Mouse (Mus musculus): ENCODE data around the gene Mcf2l.

Gene Mcf2l

GRCm38 (mm10) chr8:12994468-12994867, 120.9 kb downstream of the Mcf2l start:
- DNase-seq (ENCODE audit: low spot score) = no peak

GRCm38 (mm10) chr8:12995481-12995880, 121.9 kb downstream of the Mcf2l start:
- DNase-seq (ENCODE audit: low spot score) = no peak

- DNase-seq (ENCODE audit: low spot score) = no peak
Observed at GRCm38 (mm10) chr8:12996831-12997275, 123.2 kb downstream of the Mcf2l start.

GRCm38 (mm10) chr8:12998331-12998730, 124.7 kb downstream of the Mcf2l start:
- DNase-seq (ENCODE audit: low spot score) = no peak

GRCm38 (mm10) chr8:12999793-13000192, 126.2 kb downstream of the Mcf2l start:
- no peak for DNase-seq (ENCODE audit: low spot score)

- DNase-seq (ENCODE audit: low spot score) = no peak
Observed at GRCm38 (mm10) chr8:13007458-13007857, 133.9 kb downstream of the Mcf2l start.

- no peak for DNase-seq (ENCODE audit: low spot score)
Observed at GRCm38 (mm10) chr8:13010313-13010712, 136.7 kb downstream of the Mcf2l start.

GRCm38 (mm10) chr8:13019560-13019959, 146.0 kb downstream of the Mcf2l start:
- no peak for DNase-seq (ENCODE audit: low spot score)

DNA sequence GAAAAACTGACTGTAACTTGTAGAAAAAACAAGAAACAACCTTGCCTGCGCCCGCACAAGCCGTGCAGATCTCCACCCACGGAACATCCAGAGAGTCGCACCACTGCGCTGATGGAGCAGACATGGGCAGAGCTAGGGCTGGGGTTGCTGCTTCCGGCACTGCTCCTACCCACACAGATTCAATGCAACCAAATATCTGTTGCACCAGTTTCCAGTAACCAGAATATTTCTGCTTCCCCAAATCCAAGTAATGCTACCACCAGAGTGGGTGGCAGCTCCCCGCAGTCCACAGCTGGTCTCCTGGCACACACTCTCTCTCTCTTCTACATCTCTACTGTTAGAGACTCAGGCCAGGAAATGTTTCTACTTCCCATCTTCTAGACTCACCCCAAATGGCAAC, 148.2 kb downstream of the Mcf2l start:
- DNase-seq (ENCODE audit: low spot score) = peak; percentile 31

DNA sequence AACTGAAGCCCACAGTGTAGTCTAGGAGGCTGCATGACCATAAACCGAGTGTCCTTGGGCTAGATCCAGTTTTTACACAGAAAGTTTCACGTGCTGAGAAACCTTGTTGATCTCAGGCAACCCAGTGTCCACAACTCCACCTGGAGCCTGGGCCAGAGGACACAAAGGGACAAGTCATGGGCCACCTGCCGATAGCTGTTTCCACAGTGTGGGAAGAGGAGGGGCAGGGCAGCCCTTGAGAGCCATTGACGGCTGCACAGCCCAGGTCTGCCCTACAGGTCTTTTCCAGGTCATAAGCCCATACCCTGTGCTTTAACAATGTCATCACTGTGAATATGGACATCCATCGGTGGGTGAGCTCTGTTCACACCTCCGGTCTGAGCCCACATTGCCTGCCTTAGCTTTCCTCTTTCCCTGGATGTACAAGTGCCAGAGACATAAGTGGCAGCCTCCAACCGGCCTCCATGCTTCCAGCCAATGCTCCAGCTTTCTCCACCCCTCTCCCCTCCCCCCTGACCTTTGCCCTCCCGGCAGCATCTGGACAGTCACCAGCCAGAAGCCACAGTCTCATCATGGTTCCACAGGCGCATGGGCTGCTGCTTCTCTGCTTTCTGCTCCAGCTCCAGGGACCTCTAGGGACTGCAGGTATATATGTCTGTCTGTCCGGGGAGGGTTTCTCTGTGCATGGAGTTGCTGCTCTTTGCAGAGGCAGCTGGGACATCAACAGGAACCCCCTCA, 152.1 kb downstream of the Mcf2l start, which contains the start of gene F7:
Gene F7 (plus strand): TSS at position 548 of the 738 bp plus-strand sequence.
- no peak for DNase-seq (ENCODE audit: low spot score)

- no peak for DNase-seq (ENCODE audit: low spot score)
Observed at GRCm38 (mm10) chr8:13027615-13028014, 154.0 kb downstream of the Mcf2l start.

DNA sequence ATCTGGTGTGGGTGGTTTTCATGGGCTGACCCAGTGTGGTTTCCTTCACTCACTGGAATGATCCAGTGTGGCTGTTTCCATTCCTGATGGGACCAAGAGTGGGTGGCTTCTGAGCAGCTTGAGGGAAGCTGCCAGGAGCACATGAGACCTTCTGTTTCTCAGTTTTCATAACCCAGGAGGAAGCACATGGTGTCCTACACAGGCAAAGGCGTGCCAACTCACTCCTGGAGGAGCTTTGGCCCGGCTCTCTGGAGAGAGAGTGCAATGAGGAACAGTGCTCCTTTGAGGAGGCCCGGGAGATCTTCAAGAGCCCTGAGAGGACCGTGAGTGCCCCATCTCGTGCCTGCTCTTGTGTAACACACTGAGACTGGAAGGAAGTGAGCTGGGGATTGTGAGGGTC, 154.9 kb downstream of the Mcf2l start:
- DNase-seq (ENCODE audit: low spot score) = peak; percentile 49

- peak; percentile 35 for DNase-seq (ENCODE audit: low spot score)
Observed at GRCm38 (mm10) chr8:13036346-13036812, 162.8 kb downstream of the Mcf2l start.

- DNase-seq (ENCODE audit: low spot score) = no peak
Observed at GRCm38 (mm10) chr8:13037015-13037414, 163.4 kb downstream of the Mcf2l start, which contains the start of gene F10. Gene F10, plus strand, starts transcription at chr8:13037308.

DNA sequence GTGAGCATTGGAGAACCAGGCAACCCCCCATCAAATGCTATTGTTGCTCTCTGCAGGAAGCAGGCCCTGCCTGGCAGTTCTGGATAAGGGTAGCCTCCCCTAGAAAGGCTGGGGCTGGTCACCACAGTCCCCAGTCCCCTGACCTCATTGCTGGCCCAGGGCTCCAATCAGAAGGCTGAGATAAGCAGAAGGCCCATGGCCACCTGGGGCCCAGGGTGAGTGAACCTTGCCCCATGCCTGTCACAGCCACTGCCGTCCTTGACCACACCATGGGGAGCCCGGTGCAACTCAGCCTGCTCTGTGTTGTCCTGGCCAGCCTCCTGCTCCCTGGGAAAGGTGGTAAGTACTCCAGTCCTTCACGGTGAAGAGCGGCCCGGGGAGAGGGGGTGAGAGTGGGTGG, 164.0 kb downstream of the Mcf2l start:
- no peak for DNase-seq (ENCODE audit: low spot score)

- DNase-seq (ENCODE audit: low spot score) = no peak
Observed at GRCm38 (mm10) chr8:13039054-13039453, 165.4 kb downstream of the Mcf2l start.

DNA sequence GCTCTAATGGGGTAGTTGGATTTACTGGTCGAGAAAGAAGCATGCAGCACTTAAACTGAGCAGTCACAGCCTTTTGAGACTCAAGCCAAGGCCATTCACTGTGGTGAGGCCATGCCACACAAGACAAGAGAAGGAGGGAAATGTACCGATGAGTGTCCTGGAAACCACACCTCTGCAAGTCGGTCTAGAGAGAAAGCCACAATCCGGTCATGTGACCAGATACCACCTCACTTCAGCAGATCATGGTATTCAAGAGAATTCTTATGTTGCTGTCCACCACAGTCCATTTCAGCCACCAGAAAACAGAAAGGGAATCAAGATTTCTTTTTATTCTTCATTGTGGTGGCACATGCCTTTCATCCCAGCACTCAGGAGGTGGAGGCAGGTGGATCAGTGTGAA, 167.9 kb downstream of the Mcf2l start:
- no peak for DNase-seq (ENCODE audit: low spot score)

DNA sequence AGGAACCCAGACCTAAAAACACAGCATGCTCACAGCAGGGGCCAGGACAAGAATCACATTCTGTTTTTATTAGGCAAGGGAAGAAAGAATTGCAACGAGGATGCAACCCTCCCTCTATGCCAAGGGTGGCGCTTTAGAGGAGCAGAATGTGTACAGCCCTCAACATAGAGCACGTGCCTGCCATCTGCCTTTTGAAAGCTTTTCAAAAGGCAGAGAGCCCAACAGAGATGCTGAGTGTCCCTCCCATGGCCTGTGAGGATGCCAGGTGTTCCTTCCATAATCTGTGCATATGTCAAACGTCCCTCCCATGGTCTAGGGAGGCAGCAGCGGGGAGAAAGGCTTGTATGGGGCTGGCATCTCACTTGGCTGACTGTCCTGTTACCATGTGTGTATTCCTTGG, 174.0 kb downstream of the Mcf2l start:
- DNase-seq (ENCODE audit: low spot score) = no peak

DNA sequence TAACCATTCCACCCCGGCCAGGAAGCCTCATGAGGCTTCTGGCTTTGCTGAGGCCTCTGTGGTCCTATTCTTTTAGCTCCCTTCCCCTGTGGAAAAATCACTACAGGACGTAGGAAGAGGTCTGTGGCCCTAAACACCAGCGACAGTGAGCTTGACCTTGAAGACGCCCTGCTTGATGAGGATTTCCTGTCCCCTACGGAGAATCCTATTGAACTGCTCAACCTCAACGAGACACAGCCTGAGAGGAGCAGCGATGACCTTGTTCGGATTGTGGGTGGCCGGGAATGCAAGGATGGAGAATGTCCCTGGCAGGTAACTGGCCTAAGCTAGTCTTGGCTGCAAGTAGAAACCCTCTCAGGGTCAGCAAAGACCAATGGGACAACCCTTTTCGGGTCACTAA, 176.9 kb downstream of the Mcf2l start:
- DNase-seq (ENCODE audit: low spot score) = no peak

DNA sequence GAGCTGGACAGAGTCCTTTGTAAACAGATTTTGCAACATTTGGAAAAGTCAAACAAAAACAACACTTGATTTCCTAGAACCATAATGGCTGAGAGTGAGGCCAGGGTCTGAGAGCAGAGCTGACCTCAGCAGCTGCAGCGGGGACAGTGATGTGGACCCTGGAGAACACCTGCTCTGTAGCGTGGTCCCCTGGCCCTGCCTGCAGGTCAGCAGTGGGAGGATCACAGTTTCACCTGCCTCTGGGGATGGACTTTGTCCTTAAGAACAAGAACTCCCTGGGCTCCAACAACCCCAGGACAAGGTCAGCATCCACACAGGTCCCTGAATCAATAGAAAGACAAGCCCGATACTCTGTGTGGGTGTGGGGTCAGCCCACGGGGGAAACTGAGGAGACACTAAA, 183.7 kb downstream of the Mcf2l start:
- no peak for DNase-seq (ENCODE audit: low spot score)

DNA sequence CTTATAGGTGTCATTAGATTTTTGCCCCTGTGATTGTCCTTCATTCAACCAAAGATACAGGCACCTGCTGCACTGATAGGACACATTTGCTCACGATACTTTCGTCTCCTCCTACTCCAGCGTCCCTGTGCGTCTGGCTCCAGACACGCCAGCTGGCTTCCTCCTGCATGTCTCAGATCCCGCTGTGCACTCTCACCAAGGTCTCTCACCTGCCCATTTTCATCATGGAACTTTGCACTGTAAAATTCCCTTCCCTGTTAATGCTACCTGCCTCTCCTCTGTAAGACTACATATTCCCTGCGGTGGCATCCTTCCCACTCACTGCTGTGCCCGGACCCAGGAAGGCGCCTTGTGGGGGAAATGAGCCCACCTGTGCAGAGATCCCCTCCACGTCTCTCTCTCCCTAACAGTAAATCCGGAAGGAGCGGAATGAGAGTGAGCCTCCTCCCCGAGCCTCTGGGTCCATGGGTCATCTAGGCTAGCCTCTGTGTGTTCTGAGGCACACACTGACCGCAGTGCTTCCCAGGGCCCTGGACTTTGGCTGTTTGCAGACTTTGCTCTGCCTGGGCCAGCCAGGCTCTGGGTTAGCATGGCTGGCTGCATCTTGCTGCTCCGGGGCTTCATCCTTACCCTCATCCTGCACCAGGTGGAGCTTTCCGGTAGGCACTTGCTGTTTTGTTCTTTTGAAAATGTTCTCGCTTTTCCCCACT, 187.0 kb downstream of the Mcf2l start, which contains the start of gene Proz:
Gene Proz (plus strand): TSS at position 474 of the 710 bp plus-strand sequence.
- DNase-seq (ENCODE audit: low spot score) = no peak

DNA sequence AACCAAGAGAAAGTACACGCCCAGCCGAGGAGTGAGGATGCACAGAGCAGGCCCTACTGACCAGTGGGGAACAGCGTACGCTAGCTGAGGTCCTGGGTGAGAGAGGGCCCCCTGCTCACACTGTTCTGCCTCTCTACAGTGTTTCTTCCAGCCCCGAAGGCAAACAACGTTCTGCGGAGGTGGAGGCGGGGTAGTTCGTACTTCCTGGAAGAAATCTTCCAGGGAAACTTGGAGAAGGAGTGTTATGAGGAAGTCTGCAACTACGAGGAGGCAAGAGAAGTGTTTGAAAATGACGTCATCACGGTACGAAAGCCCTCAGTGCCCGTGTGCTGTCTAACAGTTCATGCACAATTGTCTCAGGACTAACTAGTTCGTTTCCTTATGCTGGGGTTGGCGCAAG, 189.5 kb downstream of the Mcf2l start:
- no peak for DNase-seq (ENCODE audit: low spot score)

All from left cerebral cortex, adult 11 months (tissue).